Mouse (Mus musculus): ENCODE measurements around the gene Gm49322. TPM values are rescaled to one million over a fixed set of nuclear protein-coding genes. Genes with fewer than 3 reads are reported as not detected.

Gene Gm49322
- polyA plus RNA-seq, 1 experiment from 2014 or later, result 5.2 TPM

- no peak overlapping the region for H3K27ac ChIP-seq
- no peaks in the 10 kb centered on the region for H3K9me3 ChIP-seq (replicated peaks)
- no peak overlapping the region for H3K9ac ChIP-seq
- H3K27me3 ChIP-seq, result no peaks in the 10 kb centered on the region
- H3K36me3 ChIP-seq, result peaks cover 41% of the 10 kb centered on the region
- no peak overlapping the region for H3K4me2 ChIP-seq (replicated peaks)
- WGBS, result 94% methylated on average over 34 of the region's 34 CpGs
- H3K4me3 ChIP-seq, result peak overlapping the region; percentile 3; the same call in 1 of the 2 replicates
- H3K4me1 ChIP-seq, result peaks cover 20% of the 10 kb centered on the region
- ATAC-seq (ENCODE audit: low FRiP score), result no peak
Observed at GRCm38 (mm10) chr10:80606737-80607350, 1.0 kb downstream of the Gm49322 start.

DNA sequence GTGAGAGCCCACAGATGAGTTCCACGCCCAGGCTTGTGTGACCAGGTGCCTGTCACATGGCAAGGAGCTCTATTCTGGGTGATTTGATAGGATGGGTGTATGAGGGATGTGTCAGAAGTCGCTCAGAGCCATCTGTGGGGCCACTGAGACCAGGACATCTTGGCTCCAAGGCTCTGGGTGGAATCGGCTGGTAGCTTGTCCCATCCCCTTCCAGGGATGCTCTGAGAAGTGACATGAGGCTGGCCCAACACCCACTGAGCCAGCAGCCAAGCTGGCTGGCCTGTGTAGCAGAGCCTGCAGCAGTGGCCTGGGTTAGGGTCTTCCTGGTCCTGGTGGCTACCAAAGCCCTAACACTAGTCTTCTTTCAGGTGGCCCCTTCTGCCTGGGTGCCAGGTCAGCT lies 2.6 kb downstream of the Gm49322 start:
- H3K4me2 ChIP-seq (replicated peaks), result no peak overlapping the region
- no peak overlapping the region for H3K4me3 ChIP-seq
- no peak overlapping the region for H3K27ac ChIP-seq
- no peaks in the 10 kb centered on the region for H3K27me3 ChIP-seq
- 93% methylated on average over 3 of the region's 3 CpGs for WGBS
- H3K4me1 ChIP-seq, result peaks cover 14% of the 10 kb centered on the region
- peak overlapping the region; percentile 14; the same call in 1 of the 2 replicates for H3K9ac ChIP-seq
- no peaks in the 10 kb centered on the region for H3K9me3 ChIP-seq (replicated peaks)
- H3K36me3 ChIP-seq, result peaks cover 51% of the 10 kb centered on the region
- ATAC-seq (ENCODE audit: low FRiP score), result no peak

GRCm38 (mm10) chr10:80609269-80609924 lies 3.6 kb downstream of the Gm49322 start:
- no peak overlapping the region for H3K9ac ChIP-seq
- 88% methylated on average over 10 of the region's 10 CpGs for WGBS
- no peak for ATAC-seq (ENCODE audit: low FRiP score)
- peaks cover 59% of the 10 kb centered on the region for H3K36me3 ChIP-seq
- no peaks in the 10 kb centered on the region for H3K9me3 ChIP-seq (replicated peaks)
- no peaks in the 10 kb centered on the region for H3K27me3 ChIP-seq
- H3K4me3 ChIP-seq, result no peak overlapping the region
- H3K4me2 ChIP-seq (replicated peaks), result no peak overlapping the region
- H3K4me1 ChIP-seq, result peaks cover 5% of the 10 kb centered on the region; the same call in 1 of the 2 replicates
- no peak overlapping the region for H3K27ac ChIP-seq

GRCm38 (mm10) chr10:80610116-80610785 lies 4.4 kb downstream of the Gm49322 start:
- no peak for ATAC-seq (ENCODE audit: low FRiP score)
- peaks cover 68% of the 10 kb centered on the region for H3K36me3 ChIP-seq
- WGBS, result 94% methylated on average over 9 of the region's 9 CpGs
- no peaks in the 10 kb centered on the region for H3K4me1 ChIP-seq
- H3K4me3 ChIP-seq, result no peak overlapping the region
- H3K27ac ChIP-seq, result no peak overlapping the region
- H3K27me3 ChIP-seq, result no peaks in the 10 kb centered on the region
- no peaks in the 10 kb centered on the region for H3K9me3 ChIP-seq (replicated peaks)
- H3K9ac ChIP-seq, result no peak overlapping the region; the same call in 1 of the 2 replicates
- no peak overlapping the region for H3K4me2 ChIP-seq (replicated peaks)

DNA sequence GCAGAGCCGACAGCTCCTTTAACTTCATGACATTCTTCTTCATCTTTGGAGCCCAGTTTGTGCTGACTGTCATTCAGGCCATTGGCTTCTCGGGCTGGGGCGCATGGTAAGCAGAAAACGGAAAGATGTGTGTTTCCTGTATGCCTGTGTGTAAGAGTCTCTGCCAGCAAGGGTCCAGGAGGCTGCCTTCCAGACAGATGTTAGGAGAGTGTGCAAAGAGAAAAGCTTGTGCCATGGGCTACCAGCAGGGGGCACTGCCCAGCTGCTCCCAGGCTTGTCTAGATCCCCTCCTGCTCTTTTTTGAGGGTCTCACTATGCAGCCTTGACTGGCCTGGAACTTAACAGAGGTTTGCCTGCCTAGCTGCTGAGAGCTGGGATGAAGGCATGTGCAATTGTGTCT lies 5.2 kb downstream of the Gm49322 start:
- Histone ChIP-seq H3K36me3 (peaks cover 76% of the 10 kb centered on the region), H3K4me1 (no peaks in the 10 kb centered on the region), H3K4me3 (no peak overlapping the region), H3K9me3 (replicated peaks) (no peaks in the 10 kb centered on the region), H3K4me2 (replicated peaks) (no peak overlapping the region), H3K27ac (no peak overlapping the region), H3K9ac (no peak overlapping the region), H3K27me3 (no peaks in the 10 kb centered on the region)
- 86% methylated on average over 4 of the region's 4 CpGs for WGBS
- ATAC-seq (ENCODE audit: low FRiP score), result no peak

GRCm38 (mm10) chr10:80611905-80612304 lies 6.1 kb downstream of the Gm49322 start:
- Histone ChIP-seq H3K36me3 (peaks cover 73% of the 10 kb centered on the region), H3K4me2 (replicated peaks) (no peak overlapping the region), H3K27ac (no peak overlapping the region), H3K4me1 (no peaks in the 10 kb centered on the region), H3K9ac (no peak overlapping the region), H3K27me3 (no peaks in the 10 kb centered on the region), H3K9me3 (replicated peaks) (no peaks in the 10 kb centered on the region), H3K4me3 (no peak overlapping the region)
- 93% methylated on average over 3 of the region's 3 CpGs for WGBS
- no peak for ATAC-seq (ENCODE audit: low FRiP score)

DNA sequence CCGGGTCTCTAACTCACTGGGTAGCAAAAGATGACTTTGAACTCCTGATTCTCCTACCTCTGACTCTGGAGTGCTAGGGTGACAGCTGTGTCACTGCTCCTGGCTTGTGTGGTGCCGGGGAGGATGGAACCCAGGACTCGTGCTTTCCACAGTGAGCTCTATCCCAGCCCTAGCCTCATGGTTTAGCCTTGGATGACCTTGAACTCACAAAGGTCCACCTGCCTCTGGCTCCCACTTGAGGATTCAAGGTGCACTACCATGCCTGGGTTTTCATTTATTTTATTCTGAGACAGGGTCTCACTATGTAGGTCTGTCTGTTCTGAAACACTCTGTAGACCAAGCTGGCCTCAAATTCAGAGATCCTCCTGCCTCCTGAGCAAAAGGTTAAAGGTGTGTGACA lies 8.0 kb downstream of the Gm49322 start:
- Histone ChIP-seq H3K9ac (no peak overlapping the region), H3K4me2 (replicated peaks) (no peak overlapping the region), H3K27ac (no peak overlapping the region), H3K9me3 (replicated peaks) (no peaks in the 10 kb centered on the region), H3K27me3 (no peaks in the 10 kb centered on the region), H3K36me3 (peaks cover 54% of the 10 kb centered on the region), H3K4me3 (no peak overlapping the region), H3K4me1 (no peaks in the 10 kb centered on the region)
- no peak for ATAC-seq (ENCODE audit: low FRiP score)
- WGBS, result 84% methylated on average over 3 of the region's 3 CpGs

DNA sequence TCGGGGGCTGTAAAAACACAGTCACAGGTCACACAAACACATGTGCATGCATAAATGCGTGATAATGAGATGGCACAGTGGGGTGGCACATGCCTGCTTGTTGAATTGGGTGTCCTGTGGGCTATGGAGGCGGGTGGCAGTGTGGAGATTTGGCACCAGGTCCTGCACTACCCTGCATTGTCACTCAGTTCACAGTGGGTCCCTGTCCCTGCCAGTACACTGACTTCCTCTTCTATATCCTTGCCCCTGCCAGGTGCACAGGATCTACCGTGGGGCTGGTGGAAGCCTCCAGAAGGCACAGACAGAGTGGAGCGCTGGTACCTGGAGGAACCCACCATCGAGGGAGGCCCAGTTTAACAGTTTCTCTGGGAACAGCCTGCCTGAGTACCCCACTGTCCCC lies 8.5 kb downstream of the Gm49322 start:
- H3K4me3 ChIP-seq, result no peak overlapping the region
- no peaks in the 10 kb centered on the region for H3K4me1 ChIP-seq
- no peaks in the 10 kb centered on the region for H3K9me3 ChIP-seq (replicated peaks)
- WGBS, result 90% methylated on average over 6 of the region's 6 CpGs
- no peaks in the 10 kb centered on the region for H3K27me3 ChIP-seq
- no peak overlapping the region for H3K27ac ChIP-seq
- peaks cover 49% of the 10 kb centered on the region for H3K36me3 ChIP-seq
- no peak overlapping the region for H3K9ac ChIP-seq
- H3K4me2 ChIP-seq (replicated peaks), result no peak overlapping the region
- no peak for ATAC-seq (ENCODE audit: low FRiP score)

DNA sequence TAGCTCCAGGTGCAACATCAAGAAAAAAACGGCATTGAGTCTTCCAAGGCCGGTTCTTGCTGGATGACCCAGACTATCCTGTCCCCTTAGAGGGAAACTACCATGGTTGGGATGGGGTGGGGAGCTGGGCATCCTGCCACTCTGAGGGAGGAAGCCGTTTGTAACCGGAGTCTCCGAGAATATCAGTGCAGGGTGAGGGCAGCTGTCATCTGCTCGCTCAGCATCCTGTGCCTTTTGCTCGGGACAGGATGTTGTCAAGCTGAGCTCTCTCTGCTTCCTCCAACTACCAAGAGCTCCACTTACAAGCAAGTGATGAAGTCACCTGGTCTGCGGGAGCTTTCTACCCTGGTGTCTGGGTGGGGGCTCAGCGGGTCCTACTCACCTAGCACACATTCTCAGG lies 12.4 kb downstream of the Gm49322 start:
- Histone ChIP-seq H3K9me3 (replicated peaks) (no peaks in the 10 kb centered on the region), H3K4me3 (no peak overlapping the region), H3K9ac (no peak overlapping the region), H3K4me1 (peaks cover 9% of the 10 kb centered on the region), H3K36me3 (peaks cover 33% of the 10 kb centered on the region), H3K4me2 (replicated peaks) (no peak overlapping the region), H3K27ac (no peak overlapping the region), H3K27me3 (no peaks in the 10 kb centered on the region)
- no peak for ATAC-seq (ENCODE audit: low FRiP score)
- 80% methylated on average over 9 of the region's 9 CpGs for WGBS

DNA sequence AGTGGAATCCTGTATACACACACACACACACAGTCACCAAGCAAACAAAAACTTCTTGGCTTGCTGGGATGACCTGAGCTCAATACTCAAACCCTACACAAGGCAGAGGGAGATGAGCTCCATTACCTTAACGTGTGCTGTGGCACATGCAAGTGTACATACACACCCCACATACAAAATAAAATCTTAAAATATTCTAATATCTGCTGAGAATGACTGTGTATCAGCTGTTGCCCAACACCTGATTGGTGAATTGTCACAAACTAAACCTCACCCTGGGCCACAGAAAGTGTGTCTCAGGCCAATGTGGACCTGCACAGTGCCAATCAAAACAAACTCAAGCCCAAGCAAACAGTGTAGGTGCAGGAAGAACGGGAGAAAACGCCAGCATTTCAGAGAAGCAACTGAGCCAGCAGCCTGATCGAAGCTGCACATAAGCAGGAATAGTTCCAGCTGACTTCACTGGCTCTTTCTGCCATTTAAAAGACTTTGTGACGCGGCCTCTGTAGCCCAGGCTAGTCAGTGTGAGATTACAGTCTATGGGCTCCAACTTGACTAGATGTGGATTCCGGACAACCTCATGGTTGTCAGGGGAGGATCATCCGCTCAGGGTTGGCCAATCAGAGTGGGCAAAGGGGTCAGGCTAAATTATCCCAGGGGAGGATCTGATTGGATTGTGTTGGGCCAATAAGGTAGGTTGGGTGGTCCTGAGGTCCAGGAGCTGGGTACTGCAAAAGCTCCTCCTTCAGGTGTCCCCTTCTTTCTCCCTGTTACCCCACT lies 13.8 kb downstream of the Gm49322 start:
- no peak overlapping the region for H3K27ac ChIP-seq
- no peaks in the 10 kb centered on the region for H3K27me3 ChIP-seq
- peaks cover 19% of the 10 kb centered on the region for H3K36me3 ChIP-seq
- no peaks in the 10 kb centered on the region for H3K9me3 ChIP-seq (replicated peaks)
- H3K4me2 ChIP-seq (replicated peaks), result no peak overlapping the region
- ATAC-seq (ENCODE audit: low FRiP score), result no peak
- H3K9ac ChIP-seq, result no peak overlapping the region
- peaks cover 24% of the 10 kb centered on the region for H3K4me1 ChIP-seq
- no peak overlapping the region for H3K4me3 ChIP-seq
- 31% methylated on average over 8 of the region's 8 CpGs for WGBS

- Histone ChIP-seq H3K36me3 (peaks cover 12% of the 10 kb centered on the region), H3K27me3 (no peaks in the 10 kb centered on the region), H3K4me1 (peaks cover 29% of the 10 kb centered on the region), H3K9me3 (replicated peaks) (no peaks in the 10 kb centered on the region), H3K4me2 (replicated peaks) (no peak overlapping the region), H3K4me3 (no peak overlapping the region), H3K9ac (no peak overlapping the region), H3K27ac (no peak overlapping the region)
- 88% methylated on average over 9 of the region's 9 CpGs for WGBS
- ATAC-seq (ENCODE audit: low FRiP score), result no peak
Observed at GRCm38 (mm10) chr10:80620365-80620764, 14.5 kb downstream of the Gm49322 start.

Data from hindbrain, embryonic 12.5 days (tissue).